Mouse (Mus musculus): ENCODE results near the gene Reg2. TPM values are rescaled to one million over a fixed set of nuclear protein-coding genes. Genes with fewer than 3 reads are reported as not detected.

The Reg2 gene
- polyA plus RNA-seq, 1 experiment from 2014 or later, result not detected

DNA sequence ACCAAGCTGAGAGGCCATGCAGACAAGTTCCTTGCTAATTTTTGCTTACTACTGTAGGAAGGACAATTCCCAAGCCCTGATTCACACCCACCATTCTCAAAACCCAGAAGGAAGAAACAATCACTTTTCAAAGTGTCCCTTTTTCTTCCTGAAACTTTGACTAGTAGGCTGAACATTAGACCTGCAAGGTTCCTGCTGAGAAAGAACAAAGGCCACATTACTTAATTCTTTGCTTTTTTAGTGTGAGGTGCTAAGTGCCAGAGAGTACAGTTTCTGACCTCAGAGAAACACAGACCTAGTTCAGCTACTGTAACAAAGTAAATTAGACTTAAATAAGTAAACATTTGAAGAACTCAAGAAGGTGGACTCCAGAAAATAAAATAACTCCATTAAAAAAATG lies 53.0 kb downstream of the Reg2 start:
- no peak overlapping the region for H3K9ac ChIP-seq (ENCODE audit: low read length)
- no peaks in the 10 kb centered on the region for H3K27me3 ChIP-seq (ENCODE audit: control insufficient read depth, insufficient read depth, low read length)
- H3K36me3 ChIP-seq (ENCODE audit: control insufficient read depth, insufficient read depth, low read length), result no peaks in the 10 kb centered on the region
- H3K9me3 ChIP-seq (replicated peaks; ENCODE audit: control insufficient read depth, low read length), result no peaks in the 10 kb centered on the region
- no peak for ATAC-seq (ENCODE audit: insufficient read depth, low FRiP score)
- H3K4me1 ChIP-seq (ENCODE audit: control insufficient read depth, insufficient read depth, low read length), result no peaks in the 10 kb centered on the region
- H3K4me3 ChIP-seq (replicated peaks; ENCODE audit: low read length), result no peak overlapping the region
- no peak overlapping the region for H3K27ac ChIP-seq (ENCODE audit: low read length)
- H3K4me2 ChIP-seq (ENCODE audit: low read depth, low read length), result no peak overlapping the region

DNA sequence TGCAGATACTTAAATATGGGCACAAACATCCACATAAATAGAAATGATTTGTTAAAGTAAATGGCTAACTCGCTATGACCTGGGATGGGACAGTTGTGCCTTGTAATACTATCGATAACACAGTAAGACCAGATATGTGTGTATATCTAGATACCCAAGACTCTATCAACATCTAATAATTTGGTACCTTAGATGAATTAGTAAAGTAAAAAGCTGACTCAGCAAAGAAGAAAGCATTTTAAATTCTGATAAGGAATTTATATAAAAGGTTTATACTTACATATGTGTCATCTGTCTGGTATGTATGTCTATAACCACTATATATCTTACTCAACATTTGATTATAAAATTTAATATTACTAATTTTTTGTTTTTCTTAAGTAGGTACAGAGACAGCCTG lies 57.4 kb downstream of the Reg2 start:
- 93% methylated on average over 2 of the region's 2 CpGs for WGBS

More for the DNA sequence above, 57.4 kb downstream of the Reg2 start:
- Histone ChIP-seq H3K9me3 (replicated peaks; ENCODE audit: control insufficient read depth, low read length) (no peaks in the 10 kb centered on the region), H3K9ac (ENCODE audit: low read length) (no peak overlapping the region), H3K27me3 (ENCODE audit: control insufficient read depth, insufficient read depth, low read length) (no peaks in the 10 kb centered on the region), H3K4me3 (replicated peaks; ENCODE audit: low read length) (no peak overlapping the region), H3K4me2 (ENCODE audit: low read depth, low read length) (no peak overlapping the region), H3K36me3 (ENCODE audit: control insufficient read depth, insufficient read depth, low read length) (no peaks in the 10 kb centered on the region), H3K4me1 (ENCODE audit: control insufficient read depth, insufficient read depth, low read length) (no peaks in the 10 kb centered on the region), H3K27ac (ENCODE audit: low read length) (no peak overlapping the region)
- ATAC-seq (ENCODE audit: insufficient read depth, low FRiP score), result no peak

Other genes with a start within 250 kb of the Reg2 start
- gene Reg3b, start 25.0 kb upstream of the Reg2 start, polyA plus RNA-seq (2015; fragmentation: Nextera tagmentation; extraction: Ambion mirVana), result 2.0 and 2.5 TPM in 2 replicates
- gene Reg3d, start 16.8 kb upstream of the Reg2 start, polyA plus RNA-seq (2015; fragmentation: Nextera tagmentation; extraction: Ambion mirVana), result 2.1 and 3.1 TPM in 2 replicates
- gene Reg3a, start 14.9 kb upstream of the Reg2 start, polyA plus RNA-seq (2015; fragmentation: Nextera tagmentation; extraction: Ambion mirVana), result not detected in 2 replicates
- gene Reg1, start 27.1 kb downstream of the Reg2 start, polyA plus RNA-seq (2015; fragmentation: Nextera tagmentation; extraction: Ambion mirVana), result 91.9 and 102 TPM in 2 replicates
- gene Reg3g, start 73.2 kb downstream of the Reg2 start, polyA plus RNA-seq (2015; fragmentation: Nextera tagmentation; extraction: Ambion mirVana), result 0.66 and 0.82 TPM in 2 replicates